Mouse (Mus musculus) 3134 (cell line): ENCODE data around the gene Ugt1a6a.

Source experiments
- DNase-seq: peaks from one replicate; pipeline ENCODE4 v3.0.0-alpha.2; 2011; ENCODE audit warnings: low spot score; ENCODE audit not compliant: insufficient read length; ENCODE audit errors: extremely low read depth

Ugt1a6a gene

GRCm38 (mm10) chr1:88243861-88244260 is 109.3 kb downstream of the Ugt1a6a start:
- DNase-seq, result no peak

DNA sequence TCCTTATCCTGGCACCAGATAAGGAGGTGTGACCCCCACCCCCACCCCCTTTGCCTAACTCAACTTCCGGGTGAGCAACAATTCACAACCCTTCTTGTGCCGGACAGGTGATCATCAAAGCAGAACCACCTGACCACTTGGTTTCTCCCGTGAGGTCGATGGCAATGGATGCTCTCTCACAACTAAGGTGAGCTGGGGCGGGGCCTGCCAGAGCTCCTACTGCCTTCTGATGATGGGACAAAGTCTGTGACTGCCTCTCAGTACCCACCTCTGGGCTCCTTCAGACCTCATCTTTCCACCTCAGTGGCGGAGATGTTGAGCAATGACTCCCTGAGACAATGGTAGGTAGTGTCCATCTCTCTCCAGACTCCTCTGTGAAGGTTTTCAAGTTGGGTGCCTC is 111.3 kb downstream of the Ugt1a6a start:
- DNase-seq, result no peak

DNA sequence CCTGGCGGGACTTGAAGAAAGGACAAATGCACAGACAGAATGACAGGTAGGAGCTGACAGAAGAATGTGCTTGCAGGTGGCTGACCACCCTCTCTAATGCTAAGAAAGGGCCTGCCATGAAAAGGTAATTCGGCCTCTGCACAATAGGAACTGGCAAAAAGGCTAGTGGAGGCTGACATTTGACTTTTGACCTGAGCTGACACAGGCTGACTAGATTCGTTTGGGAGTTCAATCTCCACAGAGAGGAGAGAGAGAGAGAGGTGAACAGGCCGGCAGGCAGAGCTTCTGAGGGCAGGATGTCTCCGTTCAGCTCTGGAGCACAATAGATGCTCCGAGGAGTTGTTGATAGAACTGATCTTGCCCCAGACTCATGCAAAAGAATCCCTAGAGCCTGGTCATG is 111.8 kb downstream of the Ugt1a6a start:
- DNase-seq, result no peak

- DNase-seq, result no peak
These were observed 113.1 kb downstream of the Ugt1a6a start for GRCm38 (mm10) chr1:88247660-88248059.

DNA sequence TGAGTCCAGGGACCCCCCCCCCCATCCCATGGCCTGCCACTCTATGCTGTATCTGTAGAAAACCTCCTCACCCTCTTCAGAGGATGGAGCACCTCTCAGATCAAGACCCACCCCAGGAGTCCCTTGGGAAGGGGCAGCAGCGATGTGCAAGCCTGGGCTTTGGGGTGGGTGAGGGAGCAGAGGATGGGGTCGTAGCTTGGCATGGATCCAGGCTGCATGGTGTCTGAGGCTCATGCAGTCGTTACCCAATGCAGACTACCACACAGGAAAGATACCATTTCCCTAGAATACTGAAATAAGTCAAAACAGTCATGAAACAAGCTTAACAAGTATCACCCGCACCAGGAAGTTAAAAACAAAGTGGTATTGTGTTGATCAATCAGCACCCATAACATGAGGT is 114.0 kb downstream of the Ugt1a6a start:
- no peak for DNase-seq

DNA sequence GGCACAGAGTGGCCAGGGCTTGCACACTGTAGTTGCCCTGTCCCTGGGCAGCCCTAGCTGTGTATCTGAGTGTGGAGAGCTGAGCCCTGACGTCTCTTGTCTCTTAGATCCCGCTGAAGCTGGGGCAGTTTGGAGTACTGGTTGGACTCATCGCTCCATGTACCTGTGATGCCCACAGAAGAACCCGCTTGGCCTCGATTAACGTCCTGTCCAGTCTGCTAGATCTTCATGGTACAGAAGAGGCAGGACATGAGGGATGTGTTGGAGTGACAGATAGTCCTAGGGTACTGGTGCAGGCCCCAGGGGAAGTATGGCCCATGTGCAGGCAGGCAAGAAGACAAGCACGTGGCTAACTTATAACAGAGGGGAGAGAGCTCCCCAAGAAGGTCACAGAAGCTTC is 115.0 kb downstream of the Ugt1a6a start:
- DNase-seq, result no peak

GRCm38 (mm10) chr1:88250023-88250422 is 115.4 kb downstream of the Ugt1a6a start:
- DNase-seq, result no peak

DNA sequence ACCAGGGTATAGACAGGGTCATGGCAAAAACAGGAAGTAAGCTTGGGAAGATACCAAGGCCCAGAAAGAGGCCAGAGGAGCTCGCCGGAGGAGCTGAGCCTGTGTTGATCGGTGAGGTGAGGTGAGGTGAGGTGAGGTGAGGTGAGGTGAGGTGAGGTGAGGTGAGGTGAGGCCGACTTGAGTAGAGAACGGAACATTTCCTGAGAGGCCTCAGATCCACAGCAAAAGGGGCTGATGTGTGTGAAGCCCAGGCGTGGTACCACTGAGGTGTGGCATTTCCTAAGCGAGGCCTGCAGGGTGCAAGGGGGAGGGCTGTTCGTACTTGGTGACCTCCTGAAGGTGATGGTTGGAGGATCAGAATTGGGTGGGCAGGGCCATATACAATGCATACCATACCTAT is 118.5 kb downstream of the Ugt1a6a start:
- no peak for DNase-seq

GRCm38 (mm10) chr1:88253540-88253939 is 118.9 kb downstream of the Ugt1a6a start:
- DNase-seq, result no peak

- no peak for DNase-seq
These were observed 120.3 kb downstream of the Ugt1a6a start for GRCm38 (mm10) chr1:88254793-88255465.

DNA sequence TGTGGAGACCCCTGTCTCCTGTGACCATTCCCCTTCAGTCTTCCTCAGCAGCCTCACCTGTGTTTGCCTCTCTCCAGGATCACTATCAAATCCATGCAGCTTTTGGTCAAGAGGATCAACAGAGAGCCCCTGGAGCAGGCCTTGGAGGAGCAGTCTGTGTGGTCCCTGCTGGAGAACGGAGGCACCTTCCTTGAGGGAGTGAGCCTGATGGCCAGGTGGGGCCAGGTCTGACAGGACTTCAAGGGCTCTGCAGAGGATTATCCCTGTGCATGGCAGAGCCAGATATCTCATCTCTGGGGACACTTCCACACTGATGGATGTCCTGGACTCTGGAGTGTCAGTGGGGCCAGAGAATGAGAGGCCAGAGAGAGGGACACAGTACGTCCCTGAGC is 120.9 kb downstream of the Ugt1a6a start:
- DNase-seq, result no peak

- no peak for DNase-seq
These were observed 121.6 kb downstream of the Ugt1a6a start for GRCm38 (mm10) chr1:88255989-88256754.

- DNase-seq, result no peak
These were observed 122.5 kb downstream of the Ugt1a6a start for GRCm38 (mm10) chr1:88256886-88257663.

DNA sequence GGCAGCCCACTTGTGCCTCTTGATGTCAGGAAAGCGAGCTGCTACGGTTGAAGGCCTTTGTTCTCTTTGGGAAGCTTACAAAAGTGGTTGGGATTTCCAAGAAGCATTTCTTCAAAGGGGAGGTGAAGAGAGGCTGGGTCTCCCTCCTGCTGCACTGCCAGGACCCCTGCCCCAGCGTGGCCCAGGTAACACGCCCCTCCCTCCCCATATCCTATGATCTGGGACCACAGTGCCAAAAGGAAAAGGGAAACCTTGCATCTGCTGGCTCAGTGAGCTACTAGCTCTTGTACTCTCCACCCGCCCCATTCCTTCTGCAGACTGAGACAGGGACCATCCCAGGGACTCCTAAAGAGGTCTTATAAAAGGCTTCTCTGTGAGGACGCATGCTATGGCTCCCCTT is 123.1 kb downstream of the Ugt1a6a start:
- DNase-seq, result no peak

DNA sequence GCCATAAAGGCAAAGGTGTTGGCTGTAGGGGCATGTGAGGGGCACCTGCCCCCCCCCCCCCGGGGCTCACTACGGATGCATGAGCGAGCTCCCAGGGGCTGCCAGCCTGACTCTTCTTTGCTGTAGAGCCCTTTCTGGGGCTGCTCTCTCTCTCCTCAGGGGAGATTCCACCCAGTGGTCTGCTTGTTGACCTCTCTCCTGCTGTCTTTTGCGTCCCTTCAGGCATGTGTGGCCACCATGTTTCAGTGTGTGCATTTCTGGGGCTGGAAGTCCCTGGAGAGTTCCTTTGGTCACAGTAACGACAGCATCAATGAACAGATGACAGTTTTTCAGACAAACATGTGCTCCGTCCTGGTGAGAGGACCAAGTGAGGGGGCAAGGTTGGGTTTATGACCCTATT is 123.8 kb downstream of the Ugt1a6a start:
- no peak for DNase-seq

GRCm38 (mm10) chr1:88258881-88259642 is 124.5 kb downstream of the Ugt1a6a start:
- no peak for DNase-seq

GRCm38 (mm10) chr1:88259643-88260024 is 125.0 kb downstream of the Ugt1a6a start:
- DNase-seq, result no peak

GRCm38 (mm10) chr1:88260114-88260513 is 125.5 kb downstream of the Ugt1a6a start:
- peak; percentile 51 for DNase-seq

DNA sequence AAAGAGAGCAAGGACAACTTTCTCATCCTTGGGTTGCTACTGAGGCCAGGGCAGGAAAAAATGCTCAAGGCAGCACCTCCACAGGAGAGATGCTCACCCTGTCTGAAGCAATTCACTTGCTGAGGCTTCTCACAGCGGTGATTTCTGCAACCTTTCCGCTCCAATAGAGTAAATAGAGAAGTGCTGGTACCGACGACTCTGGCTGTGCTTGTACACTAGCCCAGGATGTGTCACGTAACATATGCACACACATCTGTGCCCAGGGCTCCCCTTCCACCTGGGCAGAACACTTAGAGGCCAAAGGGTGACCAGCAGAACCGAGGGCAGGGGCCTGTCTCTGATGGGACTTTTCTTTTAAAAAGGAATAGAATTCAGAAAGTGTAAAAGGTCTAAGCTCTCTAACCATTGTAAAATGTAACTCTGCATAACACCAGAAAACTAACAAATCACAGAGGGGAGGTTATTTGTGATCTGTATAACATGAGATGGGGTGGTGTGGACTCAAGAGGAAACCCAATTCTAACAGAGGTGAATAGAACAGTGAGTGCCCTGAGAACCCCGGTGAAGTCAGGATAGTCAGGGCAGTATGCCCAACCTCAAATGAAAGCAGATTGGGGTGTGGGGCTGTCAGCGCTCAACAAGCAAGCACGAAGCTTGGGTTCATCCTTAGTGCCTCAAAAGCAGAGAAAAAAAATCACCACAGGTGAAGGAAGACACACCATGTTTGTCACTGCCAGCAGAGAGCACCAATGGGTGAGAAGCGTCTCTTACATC is 126.2 kb downstream of the Ugt1a6a start:
- no peak for DNase-seq

DNA sequence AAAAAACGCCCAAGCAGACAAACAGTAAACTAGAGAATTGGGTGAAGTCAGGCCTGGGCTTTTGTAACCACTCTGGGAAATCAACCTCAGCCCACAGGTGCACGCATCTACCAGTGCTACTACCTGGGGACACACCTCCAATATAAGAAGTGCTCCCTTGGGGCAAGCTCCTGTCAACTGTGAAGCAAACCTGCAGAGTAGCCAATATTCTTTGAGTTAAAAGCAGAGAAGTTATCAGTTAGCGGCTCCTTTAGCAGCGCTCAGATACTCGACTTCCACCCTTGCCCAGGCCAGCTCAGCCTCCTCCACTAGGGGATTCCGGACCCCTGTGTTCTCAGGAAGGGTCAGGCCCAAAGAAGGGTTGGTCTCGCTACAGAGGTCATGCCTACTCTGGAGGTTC is 127.1 kb downstream of the Ugt1a6a start:
- DNase-seq, result no peak
